Mouse (Mus musculus): ENCODE results near the gene Ankrd33b. TPM values are rescaled to one million over a fixed set of nuclear protein-coding genes. Genes with fewer than 3 reads are reported as not detected.
A peak's percentile ranks its signal among the peaks of the same experiment; 100 is the strongest.

The Ankrd33b gene
- total RNA-seq, 1 experiment from 2014 or later, result 60.8 TPM

DNA sequence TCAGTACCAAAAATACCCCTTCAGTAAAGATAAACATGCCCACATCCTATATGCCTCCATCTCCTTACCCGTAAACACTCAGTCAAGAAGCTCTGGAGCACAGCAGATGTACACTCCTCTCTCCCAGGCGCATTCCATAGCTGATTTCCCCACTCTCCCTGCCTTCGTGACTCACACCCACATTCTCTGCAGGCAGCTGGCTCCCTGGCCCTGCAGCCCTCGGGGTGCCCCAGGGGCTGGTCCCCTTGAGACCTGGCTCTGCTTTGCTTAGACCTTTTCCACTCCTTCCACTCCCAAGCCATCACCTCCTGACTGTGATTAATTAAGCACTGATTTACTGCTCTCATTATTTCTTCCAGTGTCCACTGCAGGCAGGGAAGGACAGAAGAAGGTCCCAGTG is 7.7 kb upstream of the Ankrd33b start:
- ATAC-seq (ENCODE audit: extremely low read depth, insufficient number of reproducible peaks, low FRiP score, poor library complexity, severe bottlenecking), result no peak

GRCm38 (mm10) chr15:31369125-31369612 is 1.6 kb upstream of the Ankrd33b start:
- peak; percentile 25; the same call in 1 of the 2 replicates for ATAC-seq (ENCODE audit: extremely low read depth, insufficient number of reproducible peaks, low FRiP score, poor library complexity, severe bottlenecking)

DNA sequence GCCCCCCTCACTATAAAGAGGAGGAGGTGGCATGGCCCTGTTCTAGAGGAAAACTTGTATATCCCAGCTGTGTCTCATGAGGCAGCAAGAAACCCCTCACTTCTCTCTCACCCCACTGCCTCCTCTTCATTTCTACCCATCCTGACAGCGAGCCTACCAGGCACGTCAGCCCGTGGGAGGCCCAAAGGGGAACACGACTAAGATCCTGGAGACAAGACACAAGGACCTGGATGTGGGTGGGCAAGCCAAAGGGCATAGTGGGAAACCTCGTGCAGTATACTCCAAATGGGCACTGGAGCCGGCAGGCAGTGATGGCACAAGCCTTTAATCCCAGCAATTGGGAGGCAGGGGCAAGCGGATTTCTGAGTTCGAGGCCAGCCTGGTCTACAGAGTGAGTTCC is 1.0 kb upstream of the Ankrd33b start:
- ATAC-seq (ENCODE audit: extremely low read depth, insufficient number of reproducible peaks, low FRiP score, poor library complexity, severe bottlenecking), result no peak

DNA sequence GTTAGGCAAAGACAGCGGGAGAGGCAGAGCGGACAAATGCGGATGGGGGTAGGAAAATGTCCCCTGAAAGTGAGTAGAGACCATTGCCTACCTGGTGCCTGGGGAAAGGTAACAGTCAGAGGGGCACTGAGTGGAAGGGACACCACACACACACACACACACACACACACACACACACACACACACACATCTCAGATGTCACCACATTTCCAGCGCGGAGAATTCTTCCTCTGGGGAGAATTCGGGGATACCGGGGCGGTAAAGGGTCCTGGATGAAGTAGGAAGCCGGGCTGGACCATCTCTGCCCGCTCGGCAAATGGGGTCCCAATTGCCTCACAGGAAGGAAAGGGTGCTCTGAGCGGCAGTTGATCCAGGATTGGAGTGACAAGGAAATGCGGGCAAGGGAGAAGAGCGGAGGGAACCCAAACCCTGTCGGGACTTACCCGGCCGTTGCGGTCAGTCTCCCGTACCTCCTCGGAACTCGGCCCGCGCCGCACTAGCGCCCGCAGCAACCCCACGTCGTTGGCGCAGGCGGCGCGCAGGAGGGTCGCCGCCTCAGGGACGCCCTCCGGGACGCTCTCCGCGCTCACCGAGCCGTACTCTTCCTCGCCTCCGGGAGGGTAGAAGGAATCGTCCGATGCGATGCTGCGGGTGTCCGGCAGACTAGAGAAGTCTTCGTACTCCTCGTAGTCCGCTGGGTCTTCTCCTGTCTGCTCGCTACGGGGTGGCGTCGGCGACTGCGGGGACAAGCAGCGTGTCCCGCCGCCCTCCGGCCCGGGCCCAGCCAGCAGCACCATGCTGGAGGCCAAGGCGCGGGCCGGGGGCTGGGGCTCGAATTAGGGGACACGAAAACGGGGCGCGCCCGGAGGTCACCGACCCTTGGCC is 688 bp downstream of the Ankrd33b start:
- peak; percentile 8; the same call in 1 of the 2 replicates for ATAC-seq (ENCODE audit: extremely low read depth, insufficient number of reproducible peaks, low FRiP score, poor library complexity, severe bottlenecking)

DNA sequence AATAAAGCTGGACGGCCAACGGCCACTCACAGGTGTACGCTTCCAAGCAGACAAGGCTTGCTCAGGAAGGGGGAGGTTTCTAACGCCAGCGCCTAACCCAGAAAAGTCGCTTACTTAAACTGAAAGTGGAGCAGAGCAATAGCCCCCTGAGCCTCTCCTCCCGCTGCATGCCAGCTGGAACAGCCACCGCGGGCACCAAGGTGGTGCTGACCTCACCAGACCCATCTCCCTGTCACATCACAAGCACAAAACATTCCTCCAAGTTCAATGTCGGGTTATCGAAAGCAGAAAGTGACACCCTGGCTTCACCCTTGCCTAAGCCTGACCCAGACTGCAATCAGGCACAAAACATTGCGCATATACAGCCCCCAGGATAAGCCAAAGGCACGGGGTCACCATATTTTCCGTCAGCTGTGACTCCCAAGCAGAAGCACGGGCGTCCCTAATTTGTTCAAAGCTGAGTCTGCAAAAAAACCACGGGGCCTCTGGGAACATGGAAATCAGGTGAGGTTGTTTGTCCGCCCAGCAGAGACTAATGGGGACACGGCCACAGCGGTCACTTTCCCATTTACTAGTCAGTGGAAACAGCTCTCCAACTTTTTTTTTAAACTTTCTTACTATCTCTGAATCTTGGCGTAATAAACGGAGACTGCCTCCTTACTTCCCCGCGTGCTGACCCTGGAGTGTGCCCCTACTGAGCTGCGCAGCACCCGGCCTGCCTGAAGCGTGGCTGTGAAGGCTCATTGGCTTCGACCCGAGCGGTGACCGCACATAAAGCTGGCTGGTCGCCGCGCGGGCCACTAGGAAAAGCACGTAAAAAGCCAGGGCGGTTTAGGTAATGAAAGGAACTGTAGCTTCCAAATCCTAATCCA is 1.6 kb downstream of the Ankrd33b start:
- 0 out of 2 replicates have a peak, but pooled peaks have one; percentile 7 for ATAC-seq (ENCODE audit: extremely low read depth, insufficient number of reproducible peaks, low FRiP score, poor library complexity, severe bottlenecking)

GRCm38 (mm10) chr15:31365041-31365719 is 2.3 kb downstream of the Ankrd33b start:
- ATAC-seq (ENCODE audit: extremely low read depth, insufficient number of reproducible peaks, low FRiP score, poor library complexity, severe bottlenecking), result no peak

- no peak for ATAC-seq (ENCODE audit: extremely low read depth, insufficient number of reproducible peaks, low FRiP score, poor library complexity, severe bottlenecking)
These were observed 3.1 kb downstream of the Ankrd33b start for GRCm38 (mm10) chr15:31364396-31364795.

DNA sequence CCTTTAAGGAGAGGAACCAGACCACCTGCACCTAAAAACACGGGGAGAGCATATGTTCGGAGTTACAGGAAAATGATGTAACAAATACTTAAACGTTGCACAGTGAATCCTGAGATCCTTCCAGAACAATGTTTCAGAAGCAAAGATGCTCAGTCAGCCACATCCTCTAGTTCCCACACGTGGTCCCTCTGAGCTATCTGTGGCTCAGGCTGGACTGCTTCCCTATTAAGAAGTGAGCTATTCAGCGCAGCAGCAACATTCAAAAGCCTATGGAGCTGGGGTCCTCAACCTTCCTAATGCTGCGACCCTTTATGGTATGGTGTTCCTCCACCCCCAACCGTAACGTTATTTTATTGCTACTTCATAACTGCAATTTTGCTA is 3.6 kb downstream of the Ankrd33b start:
- ATAC-seq (ENCODE audit: extremely low read depth, insufficient number of reproducible peaks, low FRiP score, poor library complexity, severe bottlenecking), result no peak

DNA sequence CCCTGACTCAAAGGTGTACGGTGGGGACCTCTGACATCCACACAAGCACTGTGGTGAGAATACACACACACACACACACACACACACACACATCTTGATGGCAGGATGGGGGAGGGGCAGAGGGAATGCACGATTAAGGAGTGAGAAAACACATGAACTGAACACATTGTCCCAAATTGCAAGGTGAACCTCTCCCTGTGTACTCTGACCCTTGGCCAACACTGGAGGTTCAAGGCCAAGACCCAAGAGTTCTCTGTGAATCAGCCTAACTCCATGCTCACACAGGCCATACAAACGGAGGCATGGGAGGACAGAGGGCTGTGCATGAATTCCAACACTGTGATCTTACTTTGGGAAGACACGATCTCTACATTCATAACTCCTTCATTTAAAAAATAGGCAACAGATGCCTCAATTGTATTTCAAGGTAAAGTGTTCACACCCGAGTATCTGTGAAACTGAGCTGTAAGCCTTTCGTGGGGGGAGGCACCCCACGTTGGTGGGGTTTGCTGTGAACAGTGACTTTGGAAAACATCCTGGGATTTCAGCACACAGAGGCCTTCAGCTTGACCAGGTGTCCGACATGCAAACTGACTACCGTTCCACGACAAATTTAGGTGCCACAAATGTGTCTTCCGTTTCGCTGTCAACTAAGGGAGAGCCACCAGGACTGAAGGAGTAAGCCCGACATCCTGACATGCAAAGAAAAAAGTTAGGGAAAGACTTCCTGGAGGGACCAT is 4.1 kb downstream of the Ankrd33b start:
- ATAC-seq (ENCODE audit: extremely low read depth, insufficient number of reproducible peaks, low FRiP score, poor library complexity, severe bottlenecking), result no peak

DNA sequence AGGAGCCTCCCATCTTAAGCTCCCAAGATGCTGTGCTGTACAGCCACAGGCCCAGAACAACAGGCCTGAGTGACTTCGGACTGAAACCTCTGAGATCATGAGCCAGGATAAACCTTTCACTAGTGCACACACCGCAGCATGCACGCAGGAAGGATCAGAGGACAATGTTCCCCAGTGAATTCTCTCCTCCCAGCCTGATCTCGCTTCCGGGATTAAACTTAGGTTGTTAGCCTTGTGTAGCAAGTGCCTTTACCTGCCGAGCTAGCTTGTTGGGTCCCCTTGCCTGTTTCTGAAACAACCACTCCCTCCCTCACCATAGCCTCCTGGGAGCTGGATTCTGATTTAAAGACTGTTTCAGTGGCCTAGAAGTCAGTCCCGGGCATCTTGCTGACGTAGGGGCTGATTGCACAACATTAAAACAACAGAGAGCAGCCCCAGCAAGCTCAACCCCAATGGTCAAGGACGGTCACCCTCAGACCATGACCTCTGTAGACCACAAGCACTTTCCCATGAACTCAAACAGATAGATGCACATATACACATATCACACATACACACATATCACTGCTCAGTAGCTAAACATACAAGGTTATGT is 6.2 kb downstream of the Ankrd33b start:
- no peak for ATAC-seq (ENCODE audit: extremely low read depth, insufficient number of reproducible peaks, low FRiP score, poor library complexity, severe bottlenecking)

- no peak for ATAC-seq (ENCODE audit: extremely low read depth, insufficient number of reproducible peaks, low FRiP score, poor library complexity, severe bottlenecking)
These were observed 6.9 kb downstream of the Ankrd33b start for GRCm38 (mm10) chr15:31360593-31360992.

DNA sequence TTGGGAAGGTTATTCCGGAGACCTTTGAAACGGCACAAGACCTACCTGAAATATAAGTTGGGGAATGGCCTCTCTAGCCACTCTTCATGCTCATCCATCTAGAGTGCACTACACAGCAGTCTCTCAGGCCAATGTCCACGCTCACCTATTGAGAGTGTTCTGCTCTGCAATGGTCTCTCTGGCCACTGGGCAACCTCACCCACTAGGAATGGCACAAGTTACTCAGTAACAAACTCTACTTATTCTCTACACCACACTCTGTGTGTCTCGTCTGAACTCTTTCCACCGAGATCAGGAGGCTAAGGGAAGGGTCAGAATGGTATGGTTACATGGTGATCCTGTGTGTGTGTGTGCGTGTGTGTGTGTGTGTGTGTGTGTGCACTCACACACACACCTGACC is 7.7 kb downstream of the Ankrd33b start:
- ATAC-seq (ENCODE audit: extremely low read depth, insufficient number of reproducible peaks, low FRiP score, poor library complexity, severe bottlenecking), result no peak

GRCm38 (mm10) chr15:31352494-31353279 is 14.8 kb downstream of the Ankrd33b start:
- ATAC-seq (ENCODE audit: extremely low read depth, insufficient number of reproducible peaks, low FRiP score, poor library complexity, severe bottlenecking), result no peak

DNA sequence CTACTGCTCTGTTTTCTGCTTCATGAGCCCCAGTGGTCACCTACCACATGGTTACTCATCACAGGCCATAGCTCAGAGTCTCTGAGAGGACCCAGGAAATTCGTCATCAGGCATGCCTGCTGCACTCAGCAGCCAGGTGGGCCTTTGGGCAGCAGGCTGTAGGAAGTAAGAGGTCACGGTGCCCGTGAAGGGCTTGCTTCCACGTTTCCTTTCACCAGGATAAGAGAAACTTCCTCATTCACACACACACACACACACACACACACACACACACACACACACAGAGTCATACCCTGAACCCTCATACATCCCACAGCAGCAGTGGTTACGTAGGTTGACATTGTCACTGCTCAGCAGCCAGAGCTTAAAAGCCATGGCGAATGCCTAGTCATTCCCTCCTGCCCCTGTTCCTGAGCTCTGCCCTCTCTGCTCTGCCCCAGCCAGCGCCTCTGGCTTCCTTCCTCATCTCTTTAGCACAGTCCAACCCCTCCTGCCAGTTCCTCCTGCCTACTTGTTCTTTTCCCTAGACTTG is 17.6 kb downstream of the Ankrd33b start:
- ATAC-seq (ENCODE audit: extremely low read depth, insufficient number of reproducible peaks, low FRiP score, poor library complexity, severe bottlenecking), result peak; percentile 83

DNA sequence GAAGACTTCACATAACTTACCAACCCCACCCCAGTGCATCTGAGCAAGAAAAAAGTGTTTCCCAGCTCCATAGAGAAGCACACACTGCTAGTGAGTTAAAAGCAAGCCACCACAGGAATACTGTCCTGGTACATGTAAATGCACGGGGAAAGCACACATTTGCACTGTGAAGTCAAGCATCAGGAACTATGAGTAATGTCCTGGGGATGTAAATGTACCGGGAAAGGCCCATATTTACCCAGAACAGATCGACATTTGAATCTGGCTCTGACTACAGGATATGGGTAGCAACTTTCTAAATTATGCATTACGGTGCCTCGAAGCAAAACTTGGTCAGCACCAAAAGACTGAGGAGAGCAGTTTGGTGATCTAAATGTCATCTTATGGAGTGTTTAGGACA is 18.5 kb downstream of the Ankrd33b start:
- no peak for ATAC-seq (ENCODE audit: extremely low read depth, insufficient number of reproducible peaks, low FRiP score, poor library complexity, severe bottlenecking)

DNA sequence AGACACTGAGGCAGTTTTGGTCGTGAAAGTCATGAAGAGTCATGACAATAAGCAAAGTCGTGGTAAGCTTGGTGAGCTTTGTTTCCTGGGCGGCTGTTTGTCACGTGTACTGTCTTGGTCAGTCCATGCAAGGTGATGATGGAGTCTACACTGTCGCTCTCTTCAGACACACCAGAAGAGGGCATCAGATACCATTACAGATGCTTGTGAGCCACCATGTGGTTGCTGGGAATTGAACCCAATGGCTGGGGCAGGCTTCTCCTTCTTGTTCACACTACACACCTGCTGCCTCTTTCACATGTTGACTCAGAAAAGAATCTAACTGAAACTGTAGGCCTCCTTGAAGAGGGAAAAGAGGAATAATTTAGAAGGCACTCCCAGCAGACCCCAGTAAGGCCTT is 19.3 kb downstream of the Ankrd33b start:
- no peak for ATAC-seq (ENCODE audit: extremely low read depth, insufficient number of reproducible peaks, low FRiP score, poor library complexity, severe bottlenecking)

GRCm38 (mm10) chr15:31346508-31346907 is 21.0 kb downstream of the Ankrd33b start:
- no peak for ATAC-seq (ENCODE audit: extremely low read depth, insufficient number of reproducible peaks, low FRiP score, poor library complexity, severe bottlenecking)
